Mouse (Mus musculus): ENCODE measurements around the gene Rnf11.

DNA sequence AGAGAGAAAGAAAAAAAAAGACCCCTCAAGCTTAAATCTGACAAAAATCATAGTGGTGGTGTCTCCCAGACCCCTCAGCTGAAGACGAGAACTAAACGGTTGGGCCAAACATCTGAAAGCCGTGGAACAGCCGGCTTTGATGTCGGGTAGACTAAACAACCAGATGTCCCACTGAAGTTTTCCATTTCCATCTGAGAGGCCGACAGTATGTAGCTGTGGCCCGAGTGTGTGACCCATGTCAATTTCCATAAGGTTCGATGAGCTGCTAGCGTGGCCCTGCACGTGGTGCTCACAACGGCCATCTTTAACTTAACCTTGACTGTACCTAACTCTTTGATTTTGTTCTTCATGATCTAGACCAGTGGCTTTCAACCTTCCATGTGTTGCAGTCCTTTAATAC is 13.9 kb upstream of the Rnf11 start:
- no peak for TF ChIP-seq POLR2A (IDR thresholded peaks at IDR 0.05; ENCODE audit: borderline replicate concordance, insufficient read depth, low read length)
- TF ChIP-seq CTCF (IDR thresholded peaks at IDR 0.05; ENCODE audit: borderline replicate concordance, insufficient read depth, low read depth, low read length) = no peak

Measured in cerebellum, adult 2 months (tissue).